Mouse (Mus musculus): ENCODE data around the gene Plgrkt. TPM values are rescaled to one million over a fixed set of nuclear protein-coding genes. Genes with fewer than 3 reads are reported as not detected.

Plgrkt gene
- polyA plus RNA-seq, 1 experiment from 2014 or later: 72.8 TPM

DNA sequence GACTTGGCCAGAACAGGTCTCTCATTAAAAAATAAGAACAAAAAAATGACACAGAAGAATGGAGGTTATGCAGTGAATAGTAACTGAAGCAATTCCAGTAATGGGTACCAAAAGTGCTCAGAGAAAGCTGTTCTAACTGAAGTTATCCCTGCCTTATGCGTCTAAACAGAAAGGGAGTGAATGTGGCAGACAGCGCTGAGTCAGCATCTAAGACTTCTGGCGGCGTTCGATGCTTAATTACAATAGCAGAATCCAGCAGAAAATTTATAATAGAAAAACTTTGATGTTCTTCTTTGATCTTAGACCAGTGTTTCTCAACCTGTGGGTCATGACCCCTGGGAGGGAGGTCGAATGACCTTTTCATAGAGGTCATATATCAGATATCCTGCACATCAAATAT lies 21.6 kb downstream of the Plgrkt start:
- H3K9me3 ChIP-seq: no peaks in the 10 kb centered on the region
- peaks cover 5% of the 10 kb centered on the region for H3K36me3 ChIP-seq
- 82% methylated on average over 6 of the region's 6 CpGs for WGBS
- H3K27ac ChIP-seq: no peak overlapping the region
- no peak overlapping the region for H3K4me2 ChIP-seq (replicated peaks)
- no peak overlapping the region for H3K9ac ChIP-seq
- no peaks in the 10 kb centered on the region for H3K27me3 ChIP-seq
- no peak for ATAC-seq (ENCODE audit: insufficient number of reproducible peaks, insufficient read depth, low FRiP score, low TSS enrichment)
- H3K4me1 ChIP-seq: no peaks in the 10 kb centered on the region
- no peak overlapping the region for H3K4me3 ChIP-seq

DNA sequence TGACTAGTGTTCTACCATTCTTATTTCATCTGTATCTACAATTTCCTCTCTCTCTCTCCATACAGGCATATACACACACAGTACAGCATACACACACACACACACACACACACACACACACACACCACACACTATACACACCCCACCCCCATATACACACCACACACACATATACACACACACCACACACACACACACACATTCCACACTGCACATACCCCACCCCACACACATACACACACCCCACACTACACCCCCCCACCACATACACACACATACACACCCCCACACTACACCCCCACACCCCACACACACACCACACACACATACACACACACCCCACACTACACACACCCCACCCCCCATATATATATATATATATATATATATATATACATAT lies 22.3 kb downstream of the Plgrkt start:
- Histone ChIP-seq H3K36me3 (peaks cover 2% of the 10 kb centered on the region), H3K27me3 (no peaks in the 10 kb centered on the region), H3K9me3 (no peaks in the 10 kb centered on the region), H3K4me3 (no peak overlapping the region), H3K9ac (no peak overlapping the region), H3K4me1 (no peaks in the 10 kb centered on the region), H3K4me2 (replicated peaks) (no peak overlapping the region), H3K27ac (no peak overlapping the region)
- no peak for ATAC-seq (ENCODE audit: insufficient number of reproducible peaks, insufficient read depth, low FRiP score, low TSS enrichment)

DNA sequence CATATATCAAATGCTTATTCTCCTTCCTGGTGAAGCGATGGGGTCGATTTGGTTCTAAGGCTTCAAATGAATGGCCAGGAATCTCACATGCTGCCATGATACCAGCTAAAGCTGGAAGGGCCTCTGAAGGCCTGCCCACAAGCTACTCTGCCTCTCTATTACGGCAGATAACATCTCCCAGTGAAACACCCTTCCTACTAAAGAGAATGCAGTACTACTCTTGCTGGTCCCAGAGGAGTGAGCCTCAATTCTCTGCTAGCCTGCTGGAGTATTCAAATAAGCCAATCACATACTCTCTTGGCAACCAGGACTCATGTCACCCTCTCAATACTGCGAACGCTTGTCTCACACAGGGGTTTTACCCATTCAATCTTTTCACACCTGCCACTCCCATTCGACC lies 24.9 kb downstream of the Plgrkt start:
- Histone ChIP-seq H3K9me3 (no peaks in the 10 kb centered on the region), H3K4me1 (no peaks in the 10 kb centered on the region)
- WGBS: 87% methylated on average over 6 of the region's 6 CpGs

DNA sequence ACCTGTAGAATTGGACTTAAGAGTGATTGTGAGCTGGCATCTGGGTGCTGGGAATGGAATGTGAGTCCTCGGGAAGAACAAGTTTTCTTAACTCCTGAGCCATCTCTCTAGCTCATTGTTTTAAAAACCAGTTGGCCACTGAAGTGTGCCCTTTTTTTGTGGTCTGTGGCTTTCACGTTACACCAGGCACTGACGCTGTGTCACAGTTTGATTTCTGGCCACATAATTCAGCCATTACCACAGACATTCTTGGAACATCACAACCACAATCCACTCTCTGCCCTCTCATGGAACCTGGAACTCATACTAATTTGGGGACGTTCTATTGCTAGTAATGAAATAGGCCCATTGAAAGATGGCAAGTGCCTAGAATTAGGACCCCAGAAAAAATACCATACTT lies 26.2 kb downstream of the Plgrkt start:
- Histone ChIP-seq H3K27ac (no peak overlapping the region), H3K27me3 (no peaks in the 10 kb centered on the region), H3K4me3 (no peak overlapping the region), H3K9ac (no peak overlapping the region), H3K9me3 (no peaks in the 10 kb centered on the region), H3K36me3 (no peaks in the 10 kb centered on the region), H3K4me2 (replicated peaks) (no peak overlapping the region), H3K4me1 (no peaks in the 10 kb centered on the region)
- ATAC-seq (ENCODE audit: insufficient number of reproducible peaks, insufficient read depth, low FRiP score, low TSS enrichment): no peak
- 83% methylated on average over 4 of the region's 4 CpGs for WGBS

More for the DNA sequence above, 24.9 kb downstream of the Plgrkt start:
- Histone ChIP-seq H3K4me3 (no peak overlapping the region), H3K27ac (no peak overlapping the region), H3K27me3 (no peaks in the 10 kb centered on the region), H3K9ac (no peak overlapping the region), H3K36me3 (no peaks in the 10 kb centered on the region), H3K4me2 (replicated peaks) (no peak overlapping the region)
- no peak for ATAC-seq (ENCODE audit: insufficient number of reproducible peaks, insufficient read depth, low FRiP score, low TSS enrichment)

DNA sequence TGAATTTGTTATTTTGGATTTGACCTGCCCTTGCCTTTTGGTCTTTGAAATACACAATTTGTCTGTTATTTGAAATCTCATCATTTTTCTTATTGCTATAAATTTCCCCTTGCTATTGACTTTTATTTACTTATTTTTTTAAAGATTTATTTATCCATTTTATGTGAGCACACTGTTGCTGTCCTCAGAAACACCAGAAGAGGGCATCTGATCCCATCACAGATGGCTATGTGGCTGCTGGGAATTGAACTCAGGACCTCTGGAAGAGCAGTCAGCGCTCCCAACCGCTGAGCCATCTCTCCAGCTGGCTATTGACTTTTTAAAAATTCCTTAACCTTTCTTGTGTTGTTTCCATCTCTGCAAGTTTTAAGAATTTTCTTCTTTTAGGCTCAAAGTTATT lies 30.6 kb downstream of the Plgrkt start:
- H3K9me3 ChIP-seq: no peaks in the 10 kb centered on the region
- ATAC-seq (ENCODE audit: insufficient number of reproducible peaks, insufficient read depth, low FRiP score, low TSS enrichment): no peak
- 92% methylated on average over 2 of the region's 2 CpGs for WGBS
- no peak overlapping the region for H3K4me2 ChIP-seq (replicated peaks)
- no peak overlapping the region for H3K4me3 ChIP-seq
- no peaks in the 10 kb centered on the region for H3K27me3 ChIP-seq
- H3K9ac ChIP-seq: no peak overlapping the region
- peaks cover 10% of the 10 kb centered on the region; the same call in 1 of the 2 replicates for H3K4me1 ChIP-seq
- H3K36me3 ChIP-seq: no peaks in the 10 kb centered on the region
- H3K27ac ChIP-seq: no peak overlapping the region

DNA sequence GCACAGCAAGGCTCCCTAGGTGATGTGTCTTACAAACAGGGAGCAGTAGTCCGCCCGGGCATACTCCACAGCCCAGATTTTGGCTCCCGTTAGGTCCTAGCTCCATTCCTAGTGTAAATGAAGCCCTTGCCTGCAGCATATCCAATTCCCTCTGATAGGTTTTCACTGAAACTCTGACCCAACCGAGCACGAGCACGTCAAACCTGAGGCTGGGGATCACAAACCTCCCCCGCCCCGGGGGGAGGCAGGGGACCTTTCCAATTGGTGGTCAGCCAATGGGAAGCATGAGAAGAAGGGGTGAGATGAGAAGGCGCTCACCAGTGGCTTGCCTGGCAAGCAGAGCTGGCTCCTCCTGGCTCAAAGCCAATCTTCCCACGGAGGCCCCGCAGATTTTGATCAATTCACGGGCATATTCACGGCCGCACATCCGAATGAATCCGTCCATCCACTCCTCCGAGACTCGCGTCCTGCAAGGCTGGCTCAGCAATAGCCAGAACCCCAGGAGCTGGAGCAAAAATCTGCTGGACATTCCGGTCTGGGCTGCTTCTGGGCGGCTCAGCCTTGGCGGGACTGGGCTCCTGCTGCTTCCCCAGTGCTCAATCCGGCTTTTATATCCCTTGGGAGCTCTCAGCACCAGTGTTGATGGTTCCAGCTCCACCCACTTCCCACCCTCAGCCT lies 33.0 kb downstream of the Plgrkt start, which contains the start of gene Rln1:
Gene Rln1, minus strand, starts transcription at position 603 of the 678 bp plus-strand sequence.
- H3K4me3 ChIP-seq: peak within 1 kb of the TSS; percentile 41
- no peaks in the 10 kb centered on the region for H3K9me3 ChIP-seq
- peak within 1 kb of the TSS; percentile 81 for H3K4me2 ChIP-seq (replicated peaks)
- no peaks in the 10 kb centered on the region for H3K27me3 ChIP-seq
- peaks cover 10% of the 10 kb centered on the region; the same call in 1 of the 2 replicates for H3K4me1 ChIP-seq
- H3K36me3 ChIP-seq: no peaks in the 10 kb centered on the region
- H3K27ac ChIP-seq: no peak within 1 kb of the TSS
- H3K9ac ChIP-seq: peak within 1 kb of the TSS; percentile 50
- WGBS: 4% methylated on average over 23 of the region's 23 CpGs
- ATAC-seq (ENCODE audit: insufficient number of reproducible peaks, insufficient read depth, low FRiP score, low TSS enrichment): no peak

DNA sequence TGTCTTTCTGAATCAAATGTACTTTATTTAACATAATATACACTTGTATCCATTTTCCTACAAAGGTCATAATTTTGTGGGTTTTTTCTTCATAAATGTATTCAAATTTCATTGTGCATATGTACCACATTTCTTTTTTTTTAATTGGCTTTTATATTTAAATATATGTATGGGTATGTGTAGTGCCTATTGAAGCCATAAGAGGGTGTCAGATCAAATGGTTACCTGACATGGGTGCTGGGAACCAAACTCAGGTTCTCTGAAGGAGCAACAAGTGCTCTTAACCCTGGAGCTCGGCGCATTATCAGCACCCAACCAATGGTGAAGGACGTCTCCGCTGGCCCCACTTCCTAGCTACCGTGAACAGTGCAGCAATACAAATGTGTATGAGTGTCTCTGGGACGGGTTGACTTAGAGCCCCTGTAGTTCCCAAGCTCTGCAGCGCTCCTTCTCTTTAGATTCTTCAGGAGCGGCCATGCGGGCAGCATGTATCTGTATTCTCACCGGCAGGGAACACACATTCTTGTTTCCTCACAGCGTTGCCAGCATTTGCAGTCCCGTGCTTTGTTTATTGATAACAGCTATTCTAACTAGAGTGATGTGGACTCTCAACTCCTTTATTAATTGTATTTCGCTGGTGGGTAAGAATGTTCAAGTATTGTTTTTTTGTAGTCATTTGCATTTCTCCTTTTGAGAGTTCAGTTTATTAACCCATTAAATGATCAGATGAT lies 40.2 kb downstream of the Plgrkt start:
- ATAC-seq (ENCODE audit: insufficient number of reproducible peaks, insufficient read depth, low FRiP score, low TSS enrichment): no peak
- H3K36me3 ChIP-seq: no peaks in the 10 kb centered on the region
- no peak overlapping the region for H3K4me2 ChIP-seq (replicated peaks)
- no peaks in the 10 kb centered on the region for H3K9me3 ChIP-seq
- H3K4me1 ChIP-seq: no peaks in the 10 kb centered on the region
- H3K4me3 ChIP-seq: no peak overlapping the region
- no peak overlapping the region for H3K27ac ChIP-seq
- no peak overlapping the region for H3K9ac ChIP-seq
- H3K27me3 ChIP-seq: no peaks in the 10 kb centered on the region
- 80% methylated on average over 13 of the region's 13 CpGs for WGBS

DNA sequence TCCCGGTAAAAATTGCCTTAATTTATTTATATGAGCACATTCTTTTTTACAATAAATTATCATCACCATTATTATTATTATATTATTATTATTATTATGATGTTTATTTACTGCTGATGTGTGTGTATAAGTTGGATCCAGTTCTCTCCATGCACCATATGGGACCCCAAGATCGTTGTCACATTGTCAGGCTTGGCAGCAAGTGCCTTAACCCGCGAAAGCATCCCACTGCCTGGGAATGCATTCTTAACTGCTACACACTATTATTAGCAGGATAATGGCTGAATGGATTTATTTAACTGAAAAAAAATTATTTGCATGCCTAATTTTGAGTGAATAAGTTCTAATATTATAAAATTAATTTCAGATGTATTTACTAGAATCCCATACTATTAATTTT lies 40.8 kb downstream of the Plgrkt start:
- H3K9me3 ChIP-seq: no peaks in the 10 kb centered on the region
- no peak overlapping the region for H3K9ac ChIP-seq
- ATAC-seq (ENCODE audit: insufficient number of reproducible peaks, insufficient read depth, low FRiP score, low TSS enrichment): no peak
- no peaks in the 10 kb centered on the region for H3K4me1 ChIP-seq
- no peak overlapping the region for H3K4me3 ChIP-seq
- no peaks in the 10 kb centered on the region for H3K36me3 ChIP-seq
- no peaks in the 10 kb centered on the region for H3K27me3 ChIP-seq
- H3K4me2 ChIP-seq (replicated peaks): no peak overlapping the region
- no peak overlapping the region for H3K27ac ChIP-seq
- WGBS: 92% methylated on average over 4 of the region's 4 CpGs

DNA sequence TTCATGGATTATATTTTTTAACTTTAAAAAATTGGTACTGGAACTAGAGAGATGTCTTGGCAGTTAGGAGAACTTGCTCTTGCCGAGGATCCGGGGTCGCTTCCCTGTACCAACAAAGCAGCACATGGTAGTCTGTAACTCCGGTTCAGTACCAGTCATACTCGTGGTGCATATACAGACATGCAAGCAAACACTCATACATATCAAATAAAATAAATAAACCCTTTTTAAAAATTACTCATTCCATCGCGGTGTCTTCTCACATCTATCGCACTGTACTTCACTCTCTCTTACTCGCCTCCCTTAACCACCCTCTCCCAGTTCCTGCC lies 41.4 kb downstream of the Plgrkt start:
- Histone ChIP-seq H3K4me2 (replicated peaks) (peak overlapping the region; percentile 68), H3K27ac (peak overlapping the region; percentile 18; the same call in 1 of the 2 replicates), H3K36me3 (no peaks in the 10 kb centered on the region), H3K9me3 (no peaks in the 10 kb centered on the region), H3K9ac (no peak overlapping the region), H3K4me1 (no peaks in the 10 kb centered on the region), H3K4me3 (peak overlapping the region; percentile 36), H3K27me3 (no peaks in the 10 kb centered on the region)
- WGBS: 61% methylated on average over 9 of the region's 9 CpGs
- no peak for ATAC-seq (ENCODE audit: insufficient number of reproducible peaks, insufficient read depth, low FRiP score, low TSS enrichment)

DNA sequence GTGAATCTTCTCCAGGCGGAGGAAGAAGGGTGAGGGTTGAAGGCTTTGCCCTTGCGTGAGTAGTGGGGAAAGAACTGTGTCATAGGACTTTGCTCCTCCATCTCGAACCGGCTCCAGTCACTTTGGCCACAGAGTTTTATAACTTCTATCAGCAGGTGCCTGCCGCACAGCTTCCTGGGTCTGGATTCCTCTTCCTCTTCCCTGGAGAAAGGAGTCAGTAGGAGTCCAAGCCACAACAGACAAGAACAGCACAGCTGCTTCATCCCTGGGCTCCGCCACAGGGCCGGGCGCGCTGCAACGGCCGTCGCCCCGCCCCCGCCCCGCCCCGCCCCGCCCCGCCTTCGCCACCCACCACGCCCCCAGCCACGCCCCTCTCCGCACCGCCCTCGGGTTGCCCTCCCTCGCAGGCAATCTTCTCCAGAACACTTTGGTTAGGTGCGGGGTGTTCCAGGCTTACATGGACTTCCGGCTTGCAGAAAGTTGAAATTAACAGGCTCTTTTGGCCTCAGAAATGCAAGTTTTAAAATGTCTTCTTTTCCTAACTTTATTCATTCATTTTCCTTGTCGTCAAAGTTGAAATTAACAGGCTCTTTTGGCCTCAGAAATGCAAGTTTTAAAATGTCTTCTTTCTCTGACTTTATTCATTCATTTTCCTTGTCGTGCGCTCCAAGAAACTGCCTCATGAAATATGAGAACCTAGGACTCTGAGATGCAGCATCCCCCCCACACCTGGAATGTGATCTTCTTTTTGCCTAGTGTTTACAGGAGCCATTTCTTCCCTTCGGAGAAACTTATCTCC lies 41.9 kb downstream of the Plgrkt start, which contains the start of gene Insl6:
Gene Insl6, minus strand, starts transcription at position 304 of the 799 bp plus-strand sequence.
- Histone ChIP-seq H3K4me1 (no peaks in the 10 kb centered on the region), H3K4me3 (peak within 1 kb of the TSS; percentile 36), H3K4me2 (replicated peaks) (peak within 1 kb of the TSS; percentile 68), H3K36me3 (no peaks in the 10 kb centered on the region), H3K9me3 (no peaks in the 10 kb centered on the region), H3K27ac (peak within 1 kb of the TSS; percentile 18; the same call in 1 of the 2 replicates), H3K9ac (peak within 1 kb of the TSS; percentile 29; the same call in 1 of the 2 replicates), H3K27me3 (no peaks in the 10 kb centered on the region)
- 2% methylated on average over 30 of the region's 31 CpGs for WGBS
- ATAC-seq (ENCODE audit: insufficient number of reproducible peaks, insufficient read depth, low FRiP score, low TSS enrichment): peak; percentile 91

DNA sequence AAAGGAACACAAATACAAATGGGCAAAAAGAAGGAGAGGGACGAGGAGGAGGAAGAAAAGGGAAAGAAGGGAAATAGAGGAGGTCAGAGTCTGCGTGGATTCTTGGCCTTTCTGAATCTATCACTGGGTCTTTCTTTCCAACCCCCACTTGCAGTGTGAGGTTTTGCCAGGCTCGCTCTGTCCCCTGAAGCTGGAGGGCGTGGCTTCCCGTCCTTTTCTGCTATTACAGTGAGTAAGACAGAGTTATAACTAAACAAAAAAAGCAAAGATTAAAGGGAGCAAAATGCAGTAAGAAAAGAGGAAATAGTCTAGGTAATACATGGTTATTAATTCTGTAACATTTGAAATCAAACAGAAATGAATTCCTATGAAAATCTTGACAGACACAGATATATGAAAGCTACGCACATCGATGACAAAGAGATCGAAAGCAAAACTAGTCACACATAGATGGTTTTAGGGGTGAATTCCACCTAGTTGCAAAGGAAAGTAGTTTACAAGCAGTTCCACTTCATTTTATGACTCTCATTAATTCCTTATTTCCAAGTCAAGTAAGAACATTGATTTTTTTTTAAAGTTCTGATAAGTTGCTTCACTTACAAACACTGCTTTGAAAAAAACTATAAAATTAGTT lies 43.7 kb downstream of the Plgrkt start:
- no peak overlapping the region for H3K4me2 ChIP-seq (replicated peaks)

More for the DNA sequence above, 43.7 kb downstream of the Plgrkt start:
- 76% methylated on average over 8 of the region's 8 CpGs for WGBS
- Histone ChIP-seq H3K27ac (no peak overlapping the region), H3K36me3 (no peaks in the 10 kb centered on the region), H3K9ac (no peak overlapping the region), H3K4me1 (no peaks in the 10 kb centered on the region), H3K9me3 (no peaks in the 10 kb centered on the region), H3K27me3 (no peaks in the 10 kb centered on the region), H3K4me3 (no peak overlapping the region)
- ATAC-seq (ENCODE audit: insufficient number of reproducible peaks, insufficient read depth, low FRiP score, low TSS enrichment): no peak
